Mouse (Mus musculus) activated CD4-positive, CD25-positive, alpha-beta regulatory T cell, adult 9 weeks (primary cell): ENCODE results near the gene Ist1. TPM values are rescaled to one million over a fixed set of nuclear protein-coding genes. Genes with fewer than 3 reads are reported as not detected.

Experiments used
- polyA plus RNA-seq: library from polyadenylated mRNA; unstranded; fragments of 100-300 nt; shearing (Covaris generic); gene quantifications from one replicate; pipeline ENCODE4 v1.2.1, GENCODE M21; 2017

The Ist1 gene
- polyA plus RNA-seq = 161 TPM

GRCm38 (mm10) chr8:109693146-109693900 is at the start of gene Ist1:
Ist1 (minus strand) TSS chr8:109693260.

GRCm38 (mm10) chr8:109737237-109738048 is 44.4 kb upstream of the Ist1 start, which contains the start of gene Atxn1l:
Atxn1l (minus strand) TSS chr8:109737739.

GRCm38 (mm10) chr8:109705320-109706075 is 12.4 kb upstream of the Ist1 start, which contains the start of gene Zfp821:
Zfp821 (plus strand) TSS chr8:109705546.

Other genes with a start within 250 kb of the Ist1 start
- not detected for gene Pmfbp1, start 199.2 kb downstream of the Ist1 start, polyA plus RNA-seq
- 35.9 TPM for gene Dhx38, start 127.4 kb downstream of the Ist1 start, polyA plus RNA-seq
- 6.3 TPM for gene Txnl4b, start 127.4 kb downstream of the Ist1 start, polyA plus RNA-seq
- gene Hp, start 114.1 kb downstream of the Ist1 start, polyA plus RNA-seq = not detected
- gene Dhodh, start 84.6 kb downstream of the Ist1 start, polyA plus RNA-seq = 35.1 TPM
- gene Pkd1l3, start 78.7 kb downstream of the Ist1 start, polyA plus RNA-seq = 1.3 TPM
- 5.2 TPM for gene Zfp821, start 12.3 kb upstream of the Ist1 start, polyA plus RNA-seq
- gene Atxn1l, start 44.5 kb upstream of the Ist1 start, polyA plus RNA-seq = 3.5 TPM
- gene Ap1g1, start 85.3 kb upstream of the Ist1 start, polyA plus RNA-seq = 66.1 TPM
- gene Phlpp2, start 175.3 kb upstream of the Ist1 start, polyA plus RNA-seq = 1.1 TPM